Mouse (Mus musculus): ENCODE results near the gene Zbed4. TPM values are rescaled to one million over a fixed set of nuclear protein-coding genes. Genes with fewer than 3 reads are reported as not detected.
"Not testable (repeated sequence)": the region's sequence is repeated elsewhere in the genome, so short reads cannot be mapped to it uniquely, and the experiment has no call there.

The Zbed4 gene
- 34.2 and 36.3 TPM in 2 replicates for polyA plus RNA-seq (2016; fragmentation: Nextera tagmentation; extraction: Ambion mirVana)

DNA sequence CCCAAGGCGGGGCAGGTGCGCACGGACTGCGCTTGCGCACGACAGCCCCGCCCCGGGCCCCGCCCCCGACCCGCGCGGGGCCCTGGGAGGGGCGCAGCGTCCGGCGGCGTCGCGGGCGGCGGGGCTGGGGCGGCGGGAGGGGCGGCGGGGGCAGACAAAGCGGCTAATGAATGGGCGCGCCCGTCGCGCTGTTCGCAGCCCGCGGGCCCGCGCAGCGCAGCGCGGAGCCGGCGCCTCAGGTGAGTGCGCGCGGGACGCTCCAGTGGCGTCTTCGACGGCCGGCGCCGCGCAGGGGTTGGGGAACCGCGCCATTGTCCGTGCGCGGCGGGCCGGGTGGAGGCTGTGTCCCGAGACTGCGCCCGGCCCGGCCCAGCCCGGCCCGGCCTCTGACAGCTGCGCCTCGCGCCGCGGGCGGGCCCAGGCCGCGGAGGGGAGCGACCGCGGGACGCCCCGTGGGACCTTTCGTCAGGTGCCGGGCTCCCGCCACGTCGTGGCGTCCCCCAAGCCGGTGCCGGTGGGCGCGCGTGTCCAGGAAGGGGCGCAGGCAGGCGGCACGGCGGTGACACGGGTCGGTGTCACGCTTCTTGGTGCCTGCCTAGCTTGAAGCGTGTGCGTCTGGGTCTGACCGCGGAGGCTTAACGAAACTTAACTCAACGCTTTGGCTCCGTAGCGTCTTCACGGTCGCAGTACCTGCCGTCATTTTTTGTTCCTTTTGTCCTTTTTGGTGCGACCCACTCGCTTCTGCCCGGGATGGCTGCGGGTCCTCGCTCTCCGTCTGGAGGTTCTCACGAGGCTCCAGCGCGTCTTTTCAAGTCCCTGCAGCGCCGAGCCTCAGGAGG is at the start of gene Zbed4:
Zbed4 (plus strand) TSS at position 97 of the 839 bp plus-strand sequence.
- Histone ChIP-seq H3K9ac (peak within 1 kb of the TSS; percentile 93), H3K9me3 (no peaks in the 10 kb centered on the region), H3K36me3 (peaks cover 16% of the 10 kb centered on the region), H3K4me2 (replicated peaks) (peak within 1 kb of the TSS; percentile 81), H3K27me3 (replicated peaks) (no peaks in the 10 kb centered on the region), H3K4me1 (peaks cover 19% of the 10 kb centered on the region), H3K27ac (peak within 1 kb of the TSS; percentile 89), H3K4me3 (peak within 1 kb of the TSS; percentile 93)
- WGBS = under 1% methylated on average over 97 of the region's 119 CpGs
- ATAC-seq (ENCODE audit: low FRiP score, low read depth) = peak; percentile 80; the same call in 1 of the 2 replicates

DNA sequence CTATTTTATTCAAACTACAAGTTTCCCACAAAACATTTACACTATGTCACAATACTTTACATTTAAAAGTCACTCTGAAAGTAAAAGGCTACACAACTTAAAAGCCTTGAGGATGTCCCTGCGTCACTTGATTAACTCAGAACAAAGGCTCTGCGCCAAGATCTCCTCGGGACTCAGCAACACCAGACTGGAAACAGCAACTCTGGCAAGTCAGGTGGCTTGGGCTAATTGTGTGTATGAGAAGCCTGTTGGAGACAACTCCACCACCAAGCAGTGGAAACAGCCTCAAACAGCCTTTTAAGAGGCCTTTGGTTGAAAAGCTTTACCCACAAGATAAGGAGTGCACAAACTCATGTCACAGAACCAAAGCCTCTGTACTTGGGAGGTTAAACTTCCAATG is 49.0 kb upstream of the Zbed4 start:
- H3K27ac ChIP-seq = no peak overlapping the region
- WGBS = 72% methylated on average over 3 of the region's 3 CpGs
- peaks cover 96% of the 10 kb centered on the region for H3K36me3 ChIP-seq
- no peak overlapping the region for H3K9ac ChIP-seq
- no peak for ATAC-seq (ENCODE audit: low FRiP score, low read depth)
- no peaks in the 10 kb centered on the region for H3K4me1 ChIP-seq
- H3K9me3 ChIP-seq = no peaks in the 10 kb centered on the region
- no peak overlapping the region for H3K4me2 ChIP-seq (replicated peaks)
- H3K27me3 ChIP-seq (replicated peaks) = no peaks in the 10 kb centered on the region
- no peak overlapping the region for H3K4me3 ChIP-seq

DNA sequence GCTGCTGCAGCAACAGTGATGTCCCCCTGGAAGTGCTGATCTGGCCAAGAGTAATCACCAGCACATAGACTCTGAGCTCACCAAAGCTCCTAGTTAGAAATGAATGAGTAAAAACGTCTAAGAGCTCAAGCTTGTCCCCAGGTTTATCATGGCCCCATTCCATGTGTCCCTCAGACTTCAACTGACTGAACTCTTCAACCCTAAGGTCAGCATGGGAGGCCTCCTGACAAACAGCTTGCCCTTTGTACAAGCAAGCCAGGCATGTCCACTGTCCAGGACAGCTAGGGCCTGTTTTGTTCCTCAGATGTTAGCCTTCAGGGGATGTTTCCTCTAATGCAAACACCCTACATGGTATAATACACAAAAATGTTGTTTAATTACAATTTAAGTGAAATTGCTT is 47.2 kb upstream of the Zbed4 start:
- Histone ChIP-seq H3K27me3 (replicated peaks) (no peaks in the 10 kb centered on the region), H3K9ac (no peak overlapping the region), H3K36me3 (peaks cover 98% of the 10 kb centered on the region), H3K4me3 (no peak overlapping the region), H3K4me1 (no peaks in the 10 kb centered on the region), H3K4me2 (replicated peaks) (no peak overlapping the region), H3K9me3 (no peaks in the 10 kb centered on the region), H3K27ac (no peak overlapping the region)
- WGBS = 68% methylated on average over 1 of the region's 1 CpGs
- no peak for ATAC-seq (ENCODE audit: low FRiP score, low read depth)

DNA sequence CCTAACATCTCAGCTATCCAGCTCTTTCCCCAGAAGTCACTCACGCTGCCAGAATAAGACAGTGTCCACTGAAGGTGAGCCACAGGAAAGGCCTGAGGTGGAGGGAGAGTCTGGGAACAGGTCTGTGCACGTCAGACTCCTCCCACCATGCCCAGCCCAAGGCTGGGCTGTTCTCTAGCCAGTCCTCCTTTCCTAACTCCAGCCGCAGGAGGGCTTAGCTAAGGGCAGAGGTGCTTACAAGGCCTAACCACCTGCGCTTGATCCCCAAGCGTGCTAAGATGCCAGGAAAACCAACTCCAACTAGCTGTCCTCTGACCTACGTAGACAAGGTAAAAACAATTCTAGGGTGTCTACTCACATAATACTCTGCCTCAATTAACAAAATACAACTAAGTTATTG is 45.1 kb upstream of the Zbed4 start:
- Histone ChIP-seq H3K9ac (no peak overlapping the region), H3K27me3 (replicated peaks) (no peaks in the 10 kb centered on the region), H3K36me3 (peaks cover 98% of the 10 kb centered on the region), H3K4me3 (no peak overlapping the region), H3K4me1 (no peaks in the 10 kb centered on the region), H3K27ac (no peak overlapping the region), H3K4me2 (replicated peaks) (no peak overlapping the region), H3K9me3 (no peaks in the 10 kb centered on the region)
- ATAC-seq (ENCODE audit: low FRiP score, low read depth) = no peak
- WGBS = 95% methylated on average over 6 of the region's 6 CpGs

DNA sequence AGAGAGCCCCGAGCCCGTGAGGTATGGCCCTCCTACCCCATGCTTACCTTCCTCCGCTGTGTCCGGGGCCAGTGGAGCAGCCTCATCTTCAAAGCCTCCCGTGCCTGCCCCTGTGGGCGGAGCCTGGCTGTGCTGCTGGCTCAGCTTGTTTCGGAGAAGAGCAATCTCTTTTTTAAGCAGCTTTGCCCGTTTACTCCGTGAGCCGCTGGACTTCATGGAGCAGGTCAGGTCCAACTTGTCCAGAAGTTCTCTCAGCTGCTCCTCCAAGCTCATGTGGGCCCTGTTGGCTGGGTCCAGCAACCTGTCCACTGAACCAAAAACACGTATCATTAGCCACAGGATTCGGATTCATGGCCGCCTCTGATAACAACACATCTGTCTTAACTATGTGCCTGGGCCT is 44.5 kb upstream of the Zbed4 start:
- H3K9me3 ChIP-seq; H3K27ac ChIP-seq; H3K4me1 ChIP-seq; H3K27me3 ChIP-seq (replicated peaks); H3K9ac ChIP-seq; ATAC-seq (ENCODE audit: low FRiP score, low read depth); H3K4me3 ChIP-seq; H3K4me2 ChIP-seq (replicated peaks): not testable (repeated sequence)
- peaks cover 98% of the 10 kb centered on the region for H3K36me3 ChIP-seq
- 81% methylated on average over 13 of the region's 13 CpGs for WGBS

DNA sequence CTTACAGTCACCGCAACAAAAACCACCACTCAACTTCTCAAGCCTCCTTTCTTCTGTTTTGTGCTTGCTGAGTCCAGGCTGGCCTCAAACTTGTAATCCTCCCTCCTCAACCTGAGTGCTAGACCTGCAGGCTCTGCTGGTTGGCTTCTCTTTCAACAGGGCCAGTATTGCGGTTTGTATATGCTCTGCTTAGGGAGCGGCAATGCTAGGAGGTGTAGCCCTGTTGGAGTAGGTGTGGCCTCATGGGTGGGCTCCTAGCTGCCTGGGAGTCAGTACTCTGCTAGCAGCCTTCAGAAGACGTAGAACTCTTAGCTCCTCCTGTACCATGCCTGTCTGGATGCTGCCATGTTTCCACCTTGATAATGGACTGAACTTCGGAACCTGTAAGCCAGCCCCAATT is 43.3 kb upstream of the Zbed4 start:
- H3K4me3 ChIP-seq = no peak overlapping the region
- H3K27me3 ChIP-seq (replicated peaks) = no peaks in the 10 kb centered on the region
- ATAC-seq (ENCODE audit: low FRiP score, low read depth) = no peak
- WGBS = 95% methylated on average over 5 of the region's 5 CpGs
- H3K9me3 ChIP-seq = no peaks in the 10 kb centered on the region
- H3K9ac ChIP-seq = no peak overlapping the region
- H3K36me3 ChIP-seq = peaks cover 98% of the 10 kb centered on the region
- H3K4me1 ChIP-seq = no peaks in the 10 kb centered on the region
- no peak overlapping the region for H3K27ac ChIP-seq
- H3K4me2 ChIP-seq (replicated peaks) = no peak overlapping the region

DNA sequence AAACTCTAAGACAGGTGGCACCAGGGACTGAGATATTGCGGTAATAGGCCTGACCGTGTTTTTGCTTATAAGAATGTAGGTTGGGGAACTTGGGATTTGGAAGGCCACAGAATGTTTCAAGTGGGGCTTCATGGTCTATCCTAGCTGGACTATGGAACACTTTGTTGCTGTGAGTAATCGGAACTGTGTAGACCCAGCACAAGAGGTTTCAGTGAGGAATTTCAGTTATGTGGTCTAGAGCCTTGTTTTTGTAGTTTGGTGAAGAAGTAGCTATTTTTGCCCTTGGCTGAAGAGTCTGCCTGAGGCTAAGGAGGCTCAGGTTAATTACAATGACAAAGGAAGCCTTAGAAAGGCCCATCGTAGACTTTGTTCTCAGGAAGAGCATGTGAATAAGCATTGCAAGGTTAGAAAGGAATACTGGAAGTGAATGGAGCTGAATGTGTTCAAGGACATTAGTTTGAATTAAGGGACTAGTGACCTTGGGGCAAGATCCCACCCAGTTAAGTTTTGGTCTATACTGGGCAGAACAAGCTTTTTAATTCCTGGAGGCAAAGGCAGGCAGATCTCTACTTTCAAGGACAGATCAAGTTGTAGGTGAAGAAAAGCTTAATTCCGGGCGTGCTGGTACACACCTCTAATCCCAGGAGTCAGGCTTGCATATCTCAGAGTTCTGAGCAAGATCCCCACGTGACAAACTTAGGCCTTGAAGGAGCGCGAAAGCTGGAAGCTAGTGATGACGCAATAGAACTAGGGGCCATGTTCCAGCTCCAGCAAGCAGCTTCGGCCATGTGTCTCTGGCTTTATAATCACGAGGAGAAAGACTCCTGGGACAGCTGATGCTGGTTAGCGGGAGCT is 42.6 kb upstream of the Zbed4 start:
- Histone ChIP-seq H3K27me3 (replicated peaks) (no peaks in the 10 kb centered on the region), H3K36me3 (peaks cover 98% of the 10 kb centered on the region), H3K27ac (no peak overlapping the region), H3K4me1 (no peaks in the 10 kb centered on the region), H3K9me3 (no peaks in the 10 kb centered on the region), H3K9ac (no peak overlapping the region), H3K4me3 (no peak overlapping the region), H3K4me2 (replicated peaks) (no peak overlapping the region)
- 84% methylated on average over 13 of the region's 13 CpGs for WGBS
- no peak for ATAC-seq (ENCODE audit: low FRiP score, low read depth)

DNA sequence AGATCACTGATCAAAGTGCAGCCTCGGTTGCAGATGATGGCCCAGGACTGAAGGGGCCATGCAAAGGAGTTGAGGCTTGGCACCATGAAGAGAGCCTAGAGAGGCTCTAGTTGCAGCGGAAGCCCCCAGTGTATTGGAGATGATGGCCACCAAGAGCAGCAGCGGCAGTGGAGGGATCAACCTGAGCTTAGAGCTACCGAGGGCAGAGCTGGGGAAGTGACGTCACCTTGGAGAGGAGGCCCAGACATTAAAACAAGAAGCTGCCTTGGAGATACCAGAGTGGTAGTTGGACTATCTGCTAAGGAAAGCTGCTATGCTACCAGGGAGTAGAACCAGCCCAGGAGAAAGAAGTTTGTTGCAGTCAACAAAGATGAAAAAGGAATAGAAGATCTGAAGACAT is 41.6 kb upstream of the Zbed4 start:
- no peak overlapping the region for H3K4me2 ChIP-seq (replicated peaks)
- no peak overlapping the region for H3K27ac ChIP-seq
- H3K27me3 ChIP-seq (replicated peaks) = no peaks in the 10 kb centered on the region
- no peak overlapping the region for H3K9ac ChIP-seq
- WGBS = 92% methylated on average over 5 of the region's 5 CpGs
- H3K4me1 ChIP-seq = no peaks in the 10 kb centered on the region
- no peak for ATAC-seq (ENCODE audit: low FRiP score, low read depth)
- H3K36me3 ChIP-seq = peaks cover 100% of the 10 kb centered on the region
- H3K4me3 ChIP-seq = no peak overlapping the region
- H3K9me3 ChIP-seq = no peaks in the 10 kb centered on the region

DNA sequence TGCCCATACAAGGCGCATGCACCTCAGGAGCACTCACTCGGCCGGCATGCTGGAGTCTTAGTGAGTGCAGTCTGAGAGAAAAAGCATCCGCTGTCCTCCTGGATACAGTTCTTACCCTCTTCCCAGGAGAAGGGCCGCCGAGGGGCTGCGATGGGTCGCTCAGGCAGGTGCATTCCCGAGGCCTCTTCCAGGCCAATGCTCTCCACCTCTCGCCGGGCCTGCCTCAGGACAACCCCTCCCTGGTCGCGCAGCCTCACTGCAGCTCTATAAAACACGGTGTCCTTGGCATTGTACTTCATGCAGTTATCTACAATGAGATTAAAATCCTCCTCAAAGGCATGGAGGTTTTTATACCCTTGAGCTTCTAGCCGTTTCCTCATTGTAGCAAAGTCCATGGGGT is 39.0 kb upstream of the Zbed4 start:
- Histone ChIP-seq H3K9ac (no peak overlapping the region), H3K4me3 (no peak overlapping the region), H3K36me3 (peaks cover 98% of the 10 kb centered on the region), H3K27ac (no peak overlapping the region), H3K9me3 (no peaks in the 10 kb centered on the region), H3K4me1 (no peaks in the 10 kb centered on the region), H3K27me3 (replicated peaks) (no peaks in the 10 kb centered on the region), H3K4me2 (replicated peaks) (no peak overlapping the region)
- WGBS = 94% methylated on average over 15 of the region's 15 CpGs
- ATAC-seq (ENCODE audit: low FRiP score, low read depth) = no peak

DNA sequence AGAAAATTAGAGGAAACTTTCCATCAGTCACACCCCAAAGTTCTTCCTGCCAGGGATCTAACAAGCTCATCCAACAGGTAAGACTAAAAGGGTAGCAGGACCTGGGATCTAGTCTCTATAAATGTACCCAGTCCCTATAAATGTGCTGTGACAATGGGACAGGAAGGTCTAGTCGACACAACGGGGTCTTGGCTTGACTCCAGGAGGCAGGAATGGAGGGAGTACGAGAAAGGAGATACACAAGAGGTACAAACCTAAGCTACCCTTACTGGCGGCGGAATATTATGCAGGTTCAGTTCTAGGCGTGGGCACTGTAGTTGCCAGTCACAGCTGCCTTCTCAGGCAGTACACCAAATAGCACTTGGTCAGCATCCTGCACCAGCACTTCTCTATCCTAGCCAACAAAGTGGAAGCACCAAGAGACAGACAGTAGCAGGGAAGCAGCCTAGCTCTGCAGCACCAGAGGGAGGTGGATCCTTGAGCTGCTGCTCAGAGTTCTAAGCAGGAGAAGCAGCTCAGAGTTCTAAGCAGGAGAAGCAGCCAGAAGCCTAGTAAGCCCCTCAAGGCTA is 37.4 kb upstream of the Zbed4 start:
- Histone ChIP-seq H3K4me2 (replicated peaks) (no peak overlapping the region), H3K27me3 (replicated peaks) (no peaks in the 10 kb centered on the region), H3K9ac (no peak overlapping the region), H3K4me3 (no peak overlapping the region), H3K9me3 (no peaks in the 10 kb centered on the region), H3K36me3 (peaks cover 92% of the 10 kb centered on the region), H3K4me1 (no peaks in the 10 kb centered on the region), H3K27ac (no peak overlapping the region)
- ATAC-seq (ENCODE audit: low FRiP score, low read depth) = no peak
- WGBS = 93% methylated on average over 6 of the region's 6 CpGs

DNA sequence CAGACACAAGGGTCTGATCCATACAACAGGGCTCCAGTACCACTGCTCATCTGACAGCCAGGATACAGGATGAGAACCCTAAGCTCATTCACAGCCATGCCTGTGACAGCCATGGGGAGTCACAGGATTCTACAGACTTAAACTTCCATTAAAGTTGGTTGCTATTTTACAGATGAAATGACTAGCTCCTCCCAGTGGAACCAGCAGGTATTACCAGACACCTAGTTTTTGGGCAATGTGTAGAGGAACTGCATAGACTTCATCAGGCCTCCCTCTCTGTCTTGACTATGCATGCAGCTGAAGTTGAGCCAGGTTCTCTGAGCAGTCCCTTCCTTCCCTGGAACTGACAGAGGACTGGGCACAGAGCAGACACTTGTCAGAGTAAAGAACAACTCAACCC is 35.1 kb upstream of the Zbed4 start:
- H3K4me2 ChIP-seq (replicated peaks) = no peak overlapping the region
- H3K4me1 ChIP-seq = no peaks in the 10 kb centered on the region
- no peak overlapping the region for H3K27ac ChIP-seq
- H3K36me3 ChIP-seq = peaks cover 83% of the 10 kb centered on the region
- H3K4me3 ChIP-seq = no peak overlapping the region
- H3K27me3 ChIP-seq (replicated peaks) = no peaks in the 10 kb centered on the region
- H3K9me3 ChIP-seq = no peaks in the 10 kb centered on the region
- no peak overlapping the region for H3K9ac ChIP-seq
- no peak for ATAC-seq (ENCODE audit: low FRiP score, low read depth)

DNA sequence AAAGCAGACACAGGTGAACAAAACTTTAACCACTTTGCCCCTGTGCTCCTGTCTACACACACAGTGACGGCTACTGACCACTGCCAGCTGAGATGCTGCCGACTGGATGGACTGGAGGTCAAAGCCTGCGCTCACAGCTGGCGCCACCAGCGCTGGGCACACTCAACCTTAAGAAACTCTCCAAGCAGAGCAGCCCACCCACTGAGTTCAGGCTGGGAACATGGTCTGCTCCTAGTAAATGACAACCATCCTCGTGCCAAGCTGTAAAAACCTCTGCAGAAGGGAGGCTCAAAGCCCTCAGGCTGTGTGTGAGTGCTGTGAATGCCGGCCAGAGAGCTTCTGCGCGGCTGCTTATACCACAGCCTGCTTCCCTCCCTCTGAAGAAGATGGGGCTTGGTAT is 34.2 kb upstream of the Zbed4 start:
- H3K4me3 ChIP-seq = no peak overlapping the region
- no peak overlapping the region for H3K27ac ChIP-seq
- H3K36me3 ChIP-seq = peaks cover 80% of the 10 kb centered on the region
- no peaks in the 10 kb centered on the region for H3K9me3 ChIP-seq
- H3K4me1 ChIP-seq = no peaks in the 10 kb centered on the region
- H3K4me2 ChIP-seq (replicated peaks) = no peak overlapping the region
- ATAC-seq (ENCODE audit: low FRiP score, low read depth) = no peak
- WGBS = 65% methylated on average over 9 of the region's 9 CpGs
- H3K9ac ChIP-seq = no peak overlapping the region
- H3K27me3 ChIP-seq (replicated peaks) = no peaks in the 10 kb centered on the region
